Comparison of ENCODE assay signal across 18 mouse cellular contexts in the genomic region with DNA sequence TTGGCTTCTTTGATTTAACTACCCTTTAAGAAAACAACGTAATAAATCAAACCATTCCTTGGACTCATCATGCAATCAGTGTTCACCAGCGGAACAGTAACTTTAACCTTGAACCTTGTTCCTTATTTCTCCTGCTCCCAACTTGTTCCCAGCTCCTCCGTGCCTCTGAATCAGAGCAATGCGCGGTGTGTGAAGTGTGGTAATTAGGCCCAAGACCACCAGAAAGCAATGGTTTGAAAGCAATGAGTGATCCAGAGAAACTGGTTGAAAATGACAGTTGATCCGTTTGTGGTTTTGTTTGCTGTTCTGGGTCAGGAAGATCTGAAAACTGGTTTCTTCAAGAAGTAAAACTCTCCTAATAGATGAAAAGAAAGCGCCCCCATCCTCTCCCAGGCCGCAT. TPM values are rescaled to one million over a fixed set of nuclear protein-coding genes. Genes with fewer than 3 reads are reported as not detected.
A peak's percentile ranks its signal among the peaks of the same experiment; 100 is the strongest.
DNase-seq lines count a peak whose midpoint lies in the region; TF ChIP-seq lines count a peak whose summit lies in the region.
"Had no signal": no experiment of that assay in that cellular context is flagged by ENCODE, and none has a peak within 500 bp of the region (broad histone marks: within the 10 kb centered on the region; RNA-seq: fewer than 3 reads in every experiment).

No protein-coding gene starts in this region.

- H3K36me3 ChIP-seq in kidney, adult 2 months (ENCODE audit: control insufficient read depth, insufficient read depth, low read length): no peaks in the 10 kb centered on the region

- intact Hi-C loops in heart, postnatal 25 days (cut with DNase I): loop anchor here (2.0 to 5.0 kb wide), 2 partner anchors 25 to 158 kb away; no protein-coding TSS in a partner anchor

- H3K27ac ChIP-seq in kidney, adult 2 months (ENCODE audit: insufficient read depth, low read depth, low read length): peak overlapping the region; percentile 30

- TF ChIP-seq POLR2A in kidney, adult 2 months (IDR thresholded peaks at IDR 0.05; ENCODE audit: low read depth, low read length): no peak

- DNase-seq in adrenal gland, adult 2 months: peak; percentile 34
- no peak for DNase-seq in adrenal gland, adult 8-10 months
- DNase-seq in heart, adult 11 months: peak; percentile 83
- DNase-seq in heart, postnatal 25 days (ENCODE audit: low spot score): no peak
- DNase-seq in kidney, adult 2 months: peak; percentile 48
- DNase-seq in kidney, postnatal 25 days: no peak
- DNase-seq: adrenal gland, postnatal 10 days; adrenal gland, postnatal 14 days; adrenal gland, postnatal 25 days; adrenal gland, postnatal 36 days; B cell, adult 2 months; cerebellum, adult 11 months; cerebellum, adult 11-12 months; cerebellum, adult 18-20 months; cerebellum, adult 2 months; cerebellum, adult 8-10 months had no signal

- WGBS in kidney, adult 2 months: 66% methylated on average over 8 of the region's 8 CpGs

- no peak for TF ChIP-seq CTCF in kidney, adult 2 months (conservative IDR thresholded peaks at IDR 0.05; ENCODE audit: insufficient read depth, insufficient read length, low read depth, low read length)

- H3K27me3 ChIP-seq in kidney, adult 2 months (replicated peaks; ENCODE audit: control insufficient read depth, insufficient read depth, low read length): no peaks in the 10 kb centered on the region
- H3K27me3 ChIP-seq: CH12.LX, Patski had no signal

- 0 out of 2 replicates have a peak, but pooled peaks cover 2% of the 10 kb centered on the region for H3K4me1 ChIP-seq in kidney, adult 2 months (ENCODE audit: control insufficient read depth, insufficient read depth, low read length)

- no peak overlapping the region for H3K4me3 ChIP-seq in kidney, adult 2 months (ENCODE audit: insufficient read depth, low read depth, low read length)

RNA-seq across cellular contexts. Expression of gene Nceh1, which starts 3.1 kb away (rescaled TPM):
- 100 to 1,000 TPM; 138 to 247 TPM for total RNA-seq in adrenal gland, adult 2 months (2021)
- polyA plus RNA-seq in adrenal gland, adult 2 months (2012; rRNA removed): 314 and 323 TPM in 2 replicates
- total RNA-seq in adrenal gland, adult 8-10 months (2022): 100 to 1,000 TPM; 153 to 311 (median 234) TPM
- 100 to 1,000 TPM; 172 to 189 TPM for total RNA-seq in heart, postnatal 25 days (2021)
- 141 and 409 TPM in 2 replicates for polyA plus RNA-seq in kidney, adult 2 months (2012; rRNA removed)

RNA-seq across cellular contexts. Expression of gene Ect2, which starts 26.0 kb away (rescaled TPM):
- total RNA-seq in adrenal gland, adult 2 months (2021): 1 to 10 TPM; 2.2 to 4.2 TPM
- 0.30 and 0.82 TPM in 2 replicates for polyA plus RNA-seq in adrenal gland, adult 2 months (2012; rRNA removed)
- total RNA-seq in adrenal gland, adult 8-10 months (2022): 1 to 10 TPM; 2.6 to 7.0 (median 3.0) TPM
- total RNA-seq in heart, postnatal 25 days (2021): 1 to 10 TPM in 1 of 2 experiments, under 1 TPM in 1; 0.60 to 1.1 TPM
- polyA plus RNA-seq in kidney, adult 2 months (2012; rRNA removed): 1.3 and 2.4 TPM in 2 replicates

Comparison
In these comparisons a context has a peak if more than half of its experiments do, and no peak if none do; other contexts are left out.
1. DNase-seq: peak in adrenal gland, adult 2 months (single experiment), heart, adult 11 months (single experiment) and kidney, adult 2 months (single experiment); none in adrenal gland, adult 8-10 months (single experiment), heart, postnatal 25 days (single experiment) and kidney, postnatal 25 days (0 of 2).